Mouse (Mus musculus) naive thymus-derived CD4-positive, alpha-beta T cell, adult 2 months (primary cell): Measurements from ENCODE around the gene Plcl2.

ENCODE experiments used
- DNase-seq: peaks from one replicate; pipeline ENCODE4 v3.0.0-alpha.2; 2011; ENCODE audit warnings: low read depth

Plcl2 gene

GRCm38 (mm10) chr17:50499091-50499790 lies 10.0 kb upstream of the Plcl2 start:
- DNase-seq: peak; percentile 55

GRCm38 (mm10) chr17:50500806-50501205 lies 8.4 kb upstream of the Plcl2 start:
- DNase-seq: no peak

- DNase-seq: no peak
Measured at GRCm38 (mm10) chr17:50503075-50503474, 6.1 kb upstream of the Plcl2 start.

- DNase-seq: no peak
Measured at GRCm38 (mm10) chr17:50504070-50504846, 4.9 kb upstream of the Plcl2 start.

DNA sequence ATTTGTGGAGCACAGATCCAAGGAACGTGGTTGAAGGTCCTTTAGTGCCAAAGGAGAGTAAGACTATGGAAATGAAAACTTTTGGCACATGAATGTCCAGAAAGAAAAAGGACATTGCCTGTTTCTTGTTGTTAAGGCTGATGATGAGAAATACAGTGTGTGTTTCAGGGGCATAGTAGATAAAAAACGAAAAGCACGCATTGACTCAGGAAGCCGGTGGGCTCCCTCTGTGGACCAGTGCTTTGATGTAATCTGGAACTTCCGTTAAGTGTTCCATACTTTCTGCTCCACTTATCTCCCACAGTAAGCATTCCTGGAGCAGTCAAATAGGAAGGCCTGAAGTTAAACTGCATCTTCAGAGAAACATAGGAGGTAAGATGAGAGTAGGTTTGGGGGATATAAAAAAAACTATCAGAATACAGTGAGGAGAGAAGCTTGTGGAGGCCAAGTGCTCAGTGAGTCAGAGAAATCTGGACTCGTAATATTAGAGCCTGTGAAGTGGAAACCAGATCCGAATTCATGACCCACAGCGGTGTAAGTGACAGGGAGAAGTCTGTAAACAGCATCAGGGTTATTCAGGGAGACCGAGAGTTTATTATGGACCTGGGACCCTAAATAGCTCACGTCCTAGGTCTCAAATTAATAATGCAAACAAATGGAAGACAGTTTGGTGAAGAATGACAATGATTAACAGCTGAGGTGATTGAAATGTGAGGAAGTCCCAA lies 3.1 kb upstream of the Plcl2 start:
- DNase-seq: no peak

DNA sequence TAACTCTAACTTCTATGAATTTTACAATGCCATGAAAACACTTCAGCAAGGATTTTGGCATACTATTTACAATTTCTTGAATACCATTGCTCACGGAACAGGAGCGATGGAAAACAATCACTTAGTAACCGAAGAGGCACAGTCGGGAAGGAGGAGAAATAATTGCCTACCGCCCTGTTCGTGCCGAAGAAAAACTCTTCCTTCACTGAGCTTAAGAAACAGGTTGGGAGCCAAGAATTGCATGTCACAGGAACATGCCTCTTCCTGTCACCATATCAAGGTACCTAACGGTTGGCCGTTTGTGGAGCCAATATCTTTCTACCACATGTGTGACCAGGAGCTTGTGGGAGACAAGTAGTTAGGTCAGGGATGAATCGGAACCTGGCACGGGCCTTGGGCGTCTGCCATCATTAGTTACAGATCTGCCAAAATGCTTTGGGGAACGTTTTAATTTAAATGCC lies 2.3 kb upstream of the Plcl2 start:
- no peak for DNase-seq

DNA sequence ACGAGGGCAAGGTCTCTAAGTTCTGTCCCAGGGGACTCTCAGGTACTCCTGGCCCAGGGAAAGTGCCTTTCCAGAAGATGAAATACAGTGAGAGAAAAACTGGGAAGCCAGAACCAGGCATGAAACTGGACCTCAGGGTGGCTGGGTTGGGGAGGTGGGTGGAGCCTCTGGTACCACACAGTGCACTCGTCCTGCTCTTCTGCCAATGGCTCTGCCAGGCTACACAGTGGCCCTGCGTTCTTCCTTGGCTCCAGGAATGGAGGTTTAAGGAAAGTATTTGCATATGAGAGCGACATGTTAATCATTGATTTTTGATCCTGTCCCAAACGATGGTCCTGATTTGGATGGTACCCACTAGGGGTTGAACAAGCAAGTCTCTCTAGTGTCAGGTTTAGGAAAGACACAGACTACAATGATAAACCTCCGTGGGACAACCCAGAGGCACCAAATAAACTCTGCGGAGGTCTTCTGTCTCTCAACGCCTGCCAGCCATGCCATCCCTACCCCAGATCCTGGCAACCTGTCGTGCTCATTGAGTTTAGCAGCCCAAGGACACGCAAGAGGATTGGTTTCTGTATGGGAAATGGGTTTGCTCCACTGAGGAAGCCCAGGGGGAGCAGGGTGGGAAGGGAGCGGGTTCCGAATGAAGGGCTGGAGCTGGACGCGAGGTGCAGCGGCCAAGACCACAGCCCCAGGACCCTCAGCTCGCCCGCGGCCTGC lies 988 bp upstream of the Plcl2 start:
- DNase-seq: no peak

- DNase-seq: peak; percentile 76
Measured at GRCm38 (mm10) chr17:50508775-50509250, 390 bp upstream of the Plcl2 start.

- DNase-seq: no peak
Measured at GRCm38 (mm10) chr17:50510279-50510678, 1.1 kb downstream of the Plcl2 start.

- DNase-seq: peak; percentile 29
Measured at GRCm38 (mm10) chr17:50510741-50511140, 1.5 kb downstream of the Plcl2 start.

DNA sequence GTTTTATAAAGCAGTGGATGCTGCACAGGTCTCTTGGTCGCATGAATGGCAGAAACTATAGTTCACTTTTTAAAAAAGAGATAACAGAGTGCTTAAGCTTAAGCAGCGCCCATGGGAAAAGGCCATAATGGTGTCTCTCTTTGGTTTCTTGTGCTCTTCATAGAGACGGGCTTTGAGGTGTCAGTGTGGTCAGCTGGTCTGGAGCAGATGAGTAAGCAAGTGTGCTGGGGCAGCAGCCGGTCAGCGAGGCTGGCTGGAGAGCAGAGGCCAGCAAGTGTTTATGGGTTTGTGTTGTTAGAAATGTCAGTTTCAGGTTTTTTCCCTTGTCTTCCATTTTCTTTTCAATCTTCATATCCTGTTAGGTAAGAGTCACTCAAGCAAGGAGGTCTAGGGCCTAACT lies 3.0 kb downstream of the Plcl2 start:
- DNase-seq: peak; percentile 19

DNA sequence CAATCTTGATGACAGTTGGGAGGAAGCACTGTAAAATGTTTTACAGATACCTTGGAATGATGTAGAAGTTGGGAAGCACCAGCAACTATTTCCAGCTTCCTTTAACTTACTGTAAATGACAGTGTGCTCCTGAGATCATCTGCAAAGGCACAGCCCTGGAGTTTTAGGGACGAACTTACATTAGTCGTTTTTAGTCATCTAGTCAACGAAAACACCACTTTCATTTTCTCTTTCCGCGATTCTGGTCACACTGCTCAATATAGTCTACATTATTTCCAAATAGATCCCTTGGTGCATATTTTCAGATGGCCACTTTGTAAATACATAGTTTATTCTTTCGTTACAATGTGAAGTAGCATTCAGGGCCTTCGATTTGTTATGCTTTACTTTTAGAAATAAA lies 3.6 kb downstream of the Plcl2 start:
- peak; percentile 52 for DNase-seq

DNA sequence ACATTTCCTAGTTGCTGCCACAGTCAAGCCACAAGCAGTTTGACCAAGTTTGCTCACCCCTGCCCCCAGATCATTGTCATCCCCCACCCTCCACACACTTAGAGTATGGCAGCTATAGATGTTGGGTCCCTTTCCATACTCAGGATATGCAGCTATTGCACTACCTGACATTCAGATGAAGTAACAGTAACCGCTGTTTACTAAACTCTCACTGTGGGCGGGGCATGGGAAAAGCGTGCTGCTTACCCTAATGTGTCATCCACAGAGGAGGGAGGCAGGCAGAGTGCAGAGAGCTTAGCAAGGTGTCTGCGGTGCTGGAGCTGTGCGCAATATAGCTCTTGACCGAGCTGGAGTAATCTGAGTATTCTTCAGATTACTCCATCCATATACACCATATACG lies 4.2 kb downstream of the Plcl2 start:
- peak; percentile 39 for DNase-seq

DNA sequence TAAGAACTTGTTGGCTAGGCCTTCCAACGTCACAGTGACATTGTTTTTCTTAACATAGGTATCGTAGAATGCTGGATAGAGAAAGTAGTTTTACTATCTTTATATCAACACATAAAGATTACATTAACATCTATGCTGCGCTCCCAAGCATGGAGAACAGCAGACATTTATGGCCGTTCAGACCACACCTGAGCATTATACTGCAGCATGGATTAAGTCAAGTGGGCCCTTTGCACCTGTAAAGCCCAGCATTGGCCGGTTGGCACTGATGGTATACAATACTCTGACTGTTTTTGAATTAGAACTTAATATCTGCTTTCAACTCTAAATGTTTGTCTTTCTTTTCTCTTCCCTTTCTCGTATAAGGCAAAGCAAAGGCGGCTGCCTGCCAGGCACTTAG lies 4.8 kb downstream of the Plcl2 start:
- no peak for DNase-seq

DNA sequence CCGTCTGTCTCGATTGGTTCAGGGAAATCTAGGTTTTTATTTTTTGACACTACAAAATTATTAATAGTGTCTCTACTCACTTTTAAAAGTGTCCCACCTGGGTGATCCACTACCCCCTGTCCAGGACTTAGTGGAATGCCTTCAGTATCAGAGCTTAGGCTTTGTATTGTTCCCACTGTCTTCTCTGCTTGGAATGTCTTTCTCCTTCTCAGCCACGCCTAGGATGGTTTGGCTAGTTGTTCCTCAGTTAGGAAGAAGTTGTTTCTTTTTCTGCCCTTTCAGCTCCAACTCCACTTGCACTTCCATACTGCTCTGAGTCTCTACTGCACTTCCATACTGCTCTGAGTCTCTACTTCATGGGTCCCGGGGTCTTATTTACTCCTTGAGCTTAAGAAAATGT lies 6.7 kb downstream of the Plcl2 start:
- DNase-seq: no peak

GRCm38 (mm10) chr17:50517781-50518415 lies 8.7 kb downstream of the Plcl2 start:
- no peak for DNase-seq

DNA sequence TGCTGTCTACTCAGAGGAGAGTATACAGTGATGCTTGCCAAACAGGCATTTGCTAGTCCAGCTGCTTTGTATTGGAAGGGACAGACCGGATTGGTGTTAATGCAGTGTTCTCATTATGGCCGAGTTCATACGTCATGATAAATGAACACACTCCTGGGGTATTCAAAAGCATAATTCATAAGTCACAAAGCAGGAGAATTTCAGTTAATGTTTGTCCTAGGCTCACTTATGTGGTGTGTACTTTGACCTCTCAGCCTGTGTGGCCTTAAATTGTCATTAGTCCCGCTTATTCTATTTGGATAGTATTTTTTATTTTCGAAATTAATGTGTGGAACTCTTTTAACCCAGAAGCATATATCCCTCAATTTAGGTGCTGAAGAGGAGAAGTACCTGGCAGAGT lies 10.4 kb downstream of the Plcl2 start:
- DNase-seq: no peak

DNA sequence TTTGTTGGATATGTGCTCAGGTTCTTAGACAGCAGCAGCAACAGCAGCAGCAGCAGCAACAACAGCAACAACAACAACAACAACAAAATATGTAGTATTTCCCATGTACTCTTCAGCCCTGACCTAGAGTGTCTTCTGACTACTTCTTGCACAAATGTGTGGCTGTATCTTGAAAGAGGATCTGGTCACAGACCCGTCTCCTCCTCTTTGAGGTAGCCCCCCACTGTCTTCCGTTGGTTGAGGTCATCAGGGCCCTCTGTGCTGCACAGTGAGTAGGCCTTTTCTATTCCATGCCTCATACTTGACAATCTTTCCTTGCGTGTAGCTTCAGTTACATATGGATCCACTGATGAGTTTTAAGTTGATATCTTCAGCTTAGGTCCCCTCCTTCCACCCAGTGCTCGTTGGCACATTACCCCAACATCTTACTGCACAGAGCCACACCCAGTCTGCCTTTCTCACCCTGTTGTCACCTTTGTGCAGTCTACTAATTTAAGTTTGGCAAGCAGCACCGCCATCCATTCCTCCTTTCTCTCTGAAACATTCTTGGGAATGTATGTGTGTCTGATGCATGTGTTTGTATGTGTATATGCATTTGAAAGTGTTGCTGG lies 13.4 kb downstream of the Plcl2 start:
- no peak for DNase-seq

GRCm38 (mm10) chr17:50524970-50525369 lies 15.8 kb downstream of the Plcl2 start:
- DNase-seq: peak; percentile 81

- peak; percentile 29 for DNase-seq
Measured at GRCm38 (mm10) chr17:50525821-50526220, 16.6 kb downstream of the Plcl2 start.

DNA sequence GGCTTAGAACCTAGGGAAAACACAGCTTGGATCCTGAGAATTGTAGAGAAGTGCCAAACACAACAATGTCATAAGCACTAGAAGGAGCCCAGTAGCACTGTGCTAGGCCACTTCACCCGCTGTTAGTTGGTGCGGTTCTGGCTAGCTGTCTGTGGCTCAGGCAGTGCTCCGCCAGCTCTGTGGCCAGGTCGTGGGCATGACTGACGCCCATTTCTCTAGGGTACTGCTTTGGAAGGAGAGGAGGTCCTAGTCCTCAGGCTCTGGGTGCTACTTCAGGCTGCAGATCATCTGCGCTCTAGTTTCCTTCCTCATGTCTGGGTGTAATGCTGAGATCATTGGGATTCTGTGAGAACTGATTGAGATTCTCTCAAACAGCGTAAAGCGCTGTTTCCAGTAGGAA lies 20.9 kb downstream of the Plcl2 start:
- DNase-seq: no peak
